In the genomic region with DNA sequence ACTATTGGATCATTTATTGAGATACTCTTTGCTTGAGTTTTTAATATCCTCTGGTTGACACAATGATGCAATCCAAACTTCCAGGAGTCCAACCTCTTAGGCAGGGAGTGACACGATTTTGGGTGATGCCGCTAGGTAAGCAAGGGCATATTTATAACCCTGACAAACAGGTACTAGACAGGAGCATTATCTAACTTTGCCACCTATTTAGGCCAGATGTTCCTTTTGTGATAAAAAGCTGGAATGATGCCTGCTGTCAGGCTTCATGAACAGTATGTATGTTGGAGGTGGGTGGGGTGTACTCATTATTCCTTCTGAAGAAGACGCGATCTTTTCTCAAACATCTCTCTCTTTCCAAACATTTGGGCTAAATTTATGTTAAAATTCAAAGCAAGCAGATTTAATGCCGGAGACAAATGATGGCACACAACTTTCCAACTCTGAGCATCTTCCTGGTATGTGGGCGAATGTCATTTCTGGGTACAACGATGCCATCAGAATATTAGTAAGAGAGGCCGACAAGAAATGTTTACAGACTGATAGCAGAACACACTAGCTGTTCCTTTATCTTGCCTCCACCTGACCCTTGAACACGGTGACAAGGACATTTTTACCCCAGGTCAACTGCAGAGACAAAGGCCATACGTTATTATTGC, we compare ENCODE assay signal across 7 mouse cellular contexts. TPM values are rescaled to one million over a fixed set of nuclear protein-coding genes. Genes with fewer than 3 reads are reported as not detected.
DNase-seq lines count a peak whose midpoint lies in the region; ATAC-seq and TF ChIP-seq lines count a peak whose summit lies in the region.

No protein-coding gene starts in this region.

- peak overlapping the region; percentile 46 for H3K4me2 ChIP-seq in lung, postnatal 0 days (replicated peaks; ENCODE audit: low read depth, low read length)
- peak overlapping the region; percentile 93 for H3K4me2 ChIP-seq in limb, embryonic 12.5 days
- peak overlapping the region; percentile 92 for H3K4me2 ChIP-seq in neural tube, embryonic 15.5 days

- peaks cover 6% of the 10 kb centered on the region; the same call in 1 of the 2 replicates for H3K4me1 ChIP-seq in lung, postnatal 0 days (ENCODE audit: insufficient read depth, low read depth, low read length)
- H3K4me1 ChIP-seq in limb, embryonic 12.5 days (replicated peaks): peaks cover 23% of the 10 kb centered on the region
- peaks cover 36% of the 10 kb centered on the region for H3K4me1 ChIP-seq in neural tube, embryonic 15.5 days

- no peak overlapping the region for H3K9ac ChIP-seq in lung, postnatal 0 days (replicated peaks; ENCODE audit: low read depth)
- H3K9ac ChIP-seq in limb, embryonic 12.5 days (replicated peaks): no peak overlapping the region
- H3K9ac ChIP-seq in neural tube, embryonic 15.5 days (replicated peaks): peak overlapping the region; percentile 91

- WGBS in lung, postnatal 0 days: 49% methylated on average over 10 of the region's 10 CpGs
- 63% methylated on average over 10 of the region's 10 CpGs for WGBS in limb, embryonic 12.5 days
- WGBS in neural tube, embryonic 15.5 days: 56% methylated on average over 10 of the region's 10 CpGs

- no peak for TF ChIP-seq EP300 in lung, postnatal 0 days (IDR thresholded peaks at IDR 0.05)

- H3K4me3 ChIP-seq in lung, postnatal 0 days (ENCODE audit: low read depth, low read length): no peak overlapping the region
- 0 out of 2 replicates have a peak overlapping the region, but pooled peaks have one; percentile 98 for H3K4me3 ChIP-seq in limb, embryonic 12.5 days (replicated peaks)
- H3K4me3 ChIP-seq in neural tube, embryonic 15.5 days (replicated peaks): peak overlapping the region; percentile 85

- no peak for TF ChIP-seq CTCF in lung, postnatal 0 days (IDR thresholded peaks at IDR 0.05)

- H3K9me3 ChIP-seq in lung, postnatal 0 days (ENCODE audit: low read length): no peaks in the 10 kb centered on the region
- no peaks in the 10 kb centered on the region for H3K9me3 ChIP-seq in limb, embryonic 12.5 days
- no peaks in the 10 kb centered on the region for H3K9me3 ChIP-seq in neural tube, embryonic 15.5 days (replicated peaks)

- no peak for ATAC-seq in lung, postnatal 0 days
- ATAC-seq in erythroblast, adult 5-6 weeks (replicated peaks; ENCODE audit: low FRiP score, poor library complexity, severe bottlenecking): peak; percentile 62
- ATAC-seq in limb, embryonic 12.5 days (ENCODE audit: insufficient number of reproducible peaks, insufficient read depth, low FRiP score, low TSS enrichment, low read depth): no peak
- peak; percentile 1; the same call in 1 of the 2 replicates for ATAC-seq in neural tube, embryonic 15.5 days (ENCODE audit: low FRiP score)

- H3K27me3 ChIP-seq in lung, postnatal 0 days (replicated peaks; ENCODE audit: insufficient read depth, low read length): no peaks in the 10 kb centered on the region
- no peaks in the 10 kb centered on the region for H3K27me3 ChIP-seq in limb, embryonic 12.5 days
- no peaks in the 10 kb centered on the region for H3K27me3 ChIP-seq in neural tube, embryonic 15.5 days (replicated peaks)

- DNase-seq in lung, postnatal 0 days (ENCODE audit: low spot score): no peak
- no peak for DNase-seq in lung, postnatal 14 days
- DNase-seq in right cerebral cortex, postnatal 25 days: no peak
- no peak for DNase-seq in adrenal gland, postnatal 14 days

- peak overlapping the region; percentile 96; the same call in 1 of the 2 replicates for H3K27ac ChIP-seq in lung, postnatal 0 days (ENCODE audit: low read length)
- no peak overlapping the region for H3K27ac ChIP-seq in limb, embryonic 12.5 days
- H3K27ac ChIP-seq in neural tube, embryonic 15.5 days (replicated peaks): peak overlapping the region; percentile 92

- no peaks in the 10 kb centered on the region for H3K36me3 ChIP-seq in lung, postnatal 0 days (ENCODE audit: insufficient read depth, low read length)
- no peaks in the 10 kb centered on the region for H3K36me3 ChIP-seq in limb, embryonic 12.5 days
- H3K36me3 ChIP-seq in neural tube, embryonic 15.5 days: no peaks in the 10 kb centered on the region

RNA-seq across cellular contexts. Expression of gene Mkln1, which starts 0.6 kb away (rescaled TPM):
- 127 and 144 TPM in 2 replicates for polyA plus RNA-seq in lung, postnatal 0 days (2015; fragmentation: Nextera tagmentation; extraction: Ambion mirVana)
- 91.3 and 91.8 TPM in 2 replicates for total RNA-seq in erythroblast, adult 5-6 weeks (2015; ENCODE audit: low replicate concordance)
- 126 and 137 TPM in 2 replicates for total RNA-seq in erythroblast, adult 5-6 weeks (2017; ENCODE audit: low replicate concordance)
- 207 and 209 TPM in 2 replicates for polyA plus RNA-seq in limb, embryonic 12.5 days (2016; fragmentation: Nextera tagmentation; extraction: Ambion mirVana)
- polyA plus RNA-seq in neural tube, embryonic 15.5 days (2015; fragmentation: Nextera tagmentation; extraction: Ambion mirVana): 124 and 146 TPM in 2 replicates
- 164 and 176 TPM in 2 replicates for total RNA-seq in adrenal gland, postnatal 14 days (2021)

Comparison
In these comparisons a context has a peak if more than half of its experiments do, and no peak if none do; other contexts are left out.
1. ATAC-seq: peak in erythroblast, adult 5-6 weeks (single experiment) and neural tube, embryonic 15.5 days (single experiment); none in lung, postnatal 0 days (single experiment) and limb, embryonic 12.5 days (single experiment).
2. Peak in every context shown above with its lines, with median percentiles within 50 percentile points of each other: H3K4me2 ChIP-seq.